Mouse (Mus musculus) stomach, embryonic 14.5 days (tissue): ENCODE results near the gene Trmt5. TPM values are rescaled to one million over a fixed set of nuclear protein-coding genes. Genes with fewer than 3 reads are reported as not detected.

ENCODE experiments used
- ATAC-seq: fragments of 200-750 bp; cut with Nextera tagmentation; 2 replicates; pipeline ENCODE4 v1.8.0; 2017; ENCODE audit warnings: low read depth, moderate TSS enrichment; ENCODE audit not compliant: insufficient number of reproducible peaks, insufficient read depth, low FRiP score
- H3K27ac ChIP-seq: fragments of 300-500 bp; sonication (generic); 2 replicates; pipeline ENCODE4 v1.5.1; 2014; ENCODE audit warnings: mild to moderate bottlenecking, low read length, moderate library complexity, mixed read lengths
- H3K27me3 ChIP-seq: fragments of 300-500 bp; sonication (generic); 2 replicates; pipeline ENCODE4 v1.6.1; 2014; ENCODE audit warnings: low read length, control low read depth, mixed read lengths; ENCODE audit not compliant: control insufficient read depth, insufficient read depth
- H3K36me3 ChIP-seq: fragments of 300-500 bp; sonication (generic); 2 replicates; pipeline ENCODE4 v1.6.1; 2014; ENCODE audit warnings: mild to moderate bottlenecking, control low read depth, low read length, moderate library complexity, mixed read lengths; ENCODE audit not compliant: control insufficient read depth, insufficient read depth
- H3K4me1 ChIP-seq: fragments of 300-500 bp; sonication (generic); 2 replicates; pipeline ENCODE4 v1.6.1; 2014; ENCODE audit warnings: low read length, control low read depth, mixed read lengths; ENCODE audit not compliant: control insufficient read depth, insufficient read depth
- H3K4me2 ChIP-seq: fragments of 300-500 bp; sonication (generic); replicated peaks from 2 replicates; pipeline ENCODE4 v1.6.1; 2014; ENCODE audit warnings: low read depth, low read length, control low read depth
- H3K4me3 ChIP-seq: fragments of 300-500 bp; sonication (generic); 2 replicates; pipeline ENCODE4 v1.5.1; 2014; ENCODE audit warnings: low read depth, low read length, control low read depth
- H3K9ac ChIP-seq: fragments of 300-500 bp; sonication (generic); replicated peaks from 2 replicates; pipeline ENCODE4 v1.6.1; 2014; ENCODE audit warnings: low read depth, mild to moderate bottlenecking, control low read depth, low read length, moderate library complexity, mixed read lengths
- H3K9me3 ChIP-seq: fragments of 300-500 bp; sonication (generic); 2 replicates; pipeline ENCODE4 v1.6.1; 2016; ENCODE audit warnings: low read depth, low read length, control low read depth; ENCODE audit not compliant: control insufficient read depth
- WGBS: fragments of 180-500 bp; shearing (Covaris S2); extraction: QIAGEN DNeasy Blood & Tissue Kit; methylation state at CpG from one replicate; pipeline ENCODE4 v1.1.7; 2014; 5-methylcytosine and 5-hydroxymethylcytosine counted together
- polyA plus RNA-seq: library from polyadenylated mRNA; unstranded; fragments of >200 nt; fragmentation: Nextera tagmentation; extraction: Ambion mirVana; gene quantifications from 2 replicates; pipeline ENCODE4 v1.2.1, GENCODE M21; 2014

Gene Trmt5
- polyA plus RNA-seq, 1 experiment from 2014 or later, result 19.4 TPM

- 0 out of 2 replicates have a peak, but pooled peaks cover 2% of the 10 kb centered on the region for H3K4me1 ChIP-seq
- H3K4me2 ChIP-seq, result no peak overlapping the region
- no peaks in the 10 kb centered on the region for H3K9me3 ChIP-seq
- 70% methylated on average over 1 of the region's 1 CpGs for WGBS
- no peak overlapping the region for H3K9ac ChIP-seq
- no peak for ATAC-seq
- H3K4me3 ChIP-seq, result no peak overlapping the region
- no peak overlapping the region for H3K27ac ChIP-seq
- H3K36me3 ChIP-seq, result no peaks in the 10 kb centered on the region
- H3K27me3 ChIP-seq, result no peaks in the 10 kb centered on the region
Measured at GRCm38 (mm10) chr12:73266597-73266996, 19.9 kb downstream of the Trmt5 start.

GRCm38 (mm10) chr12:73265381-73265978 is 21.0 kb downstream of the Trmt5 start:
- no peak overlapping the region for H3K4me3 ChIP-seq
- 0 out of 2 replicates have a peak, but pooled peaks cover 2% of the 10 kb centered on the region for H3K4me1 ChIP-seq
- no peaks in the 10 kb centered on the region for H3K36me3 ChIP-seq
- H3K27ac ChIP-seq, result no peak overlapping the region
- no peaks in the 10 kb centered on the region for H3K9me3 ChIP-seq
- no peak for ATAC-seq
- H3K9ac ChIP-seq, result no peak overlapping the region
- WGBS, result 73% methylated on average over 3 of the region's 3 CpGs
- H3K27me3 ChIP-seq, result no peaks in the 10 kb centered on the region
- no peak overlapping the region for H3K4me2 ChIP-seq

- H3K4me3 ChIP-seq, result no peak overlapping the region
- WGBS, result 94% methylated on average over 1 of the region's 1 CpGs
Measured at GRCm38 (mm10) chr12:73260339-73260738, 26.2 kb downstream of the Trmt5 start.

GRCm38 (mm10) chr12:73259269-73259668 is 27.2 kb downstream of the Trmt5 start:
- no peaks in the 10 kb centered on the region for H3K27me3 ChIP-seq
- no peak overlapping the region for H3K4me2 ChIP-seq
- no peak overlapping the region for H3K27ac ChIP-seq
- no peak overlapping the region for H3K9ac ChIP-seq
- no peak overlapping the region for H3K4me3 ChIP-seq
- no peaks in the 10 kb centered on the region for H3K36me3 ChIP-seq
- no peaks in the 10 kb centered on the region for H3K4me1 ChIP-seq
- WGBS, result 93% methylated on average over 6 of the region's 6 CpGs
- H3K9me3 ChIP-seq, result no peaks in the 10 kb centered on the region
- no peak for ATAC-seq

More at GRCm38 (mm10) chr12:73260339-73260738, 26.2 kb downstream of the Trmt5 start:
- Histone ChIP-seq H3K9me3 (no peaks in the 10 kb centered on the region), H3K27ac (no peak overlapping the region), H3K9ac (no peak overlapping the region), H3K27me3 (no peaks in the 10 kb centered on the region), H3K4me2 (no peak overlapping the region), H3K36me3 (no peaks in the 10 kb centered on the region), H3K4me1 (no peaks in the 10 kb centered on the region)
- ATAC-seq, result no peak

GRCm38 (mm10) chr12:73255006-73255405 is 31.5 kb downstream of the Trmt5 start:
- H3K27ac ChIP-seq, result no peak overlapping the region
- H3K9me3 ChIP-seq, result no peaks in the 10 kb centered on the region
- 70% methylated on average over 2 of the region's 2 CpGs for whole genome bisulfite sequencing
- H3K4me2 ChIP-seq, result no peak overlapping the region
- H3K4me3 ChIP-seq, result no peak overlapping the region
- no peaks in the 10 kb centered on the region for H3K27me3 ChIP-seq
- H3K9ac ChIP-seq, result no peak overlapping the region
- ATAC-seq, result no peak
- H3K4me1 ChIP-seq, result no peaks in the 10 kb centered on the region
- no peaks in the 10 kb centered on the region for H3K36me3 ChIP-seq

GRCm38 (mm10) chr12:73245687-73246086 is 40.8 kb downstream of the Trmt5 start:
- Histone ChIP-seq H3K4me2 (no peak overlapping the region), H3K4me3 (no peak overlapping the region), H3K36me3 (no peaks in the 10 kb centered on the region), H3K27me3 (no peaks in the 10 kb centered on the region), H3K9ac (no peak overlapping the region), H3K27ac (no peak overlapping the region), H3K4me1 (no peaks in the 10 kb centered on the region), H3K9me3 (no peaks in the 10 kb centered on the region)
- WGBS, result 57% methylated on average over 5 of the region's 5 CpGs
- no peak for ATAC-seq

- no peak overlapping the region for H3K4me3 ChIP-seq
- no peak for ATAC-seq
- H3K9me3 ChIP-seq, result no peaks in the 10 kb centered on the region
- H3K4me2 ChIP-seq, result no peak overlapping the region
- H3K9ac ChIP-seq, result no peak overlapping the region
- no peaks in the 10 kb centered on the region for H3K4me1 ChIP-seq
- 61% methylated on average over 10 of the region's 10 CpGs for WGBS
- no peaks in the 10 kb centered on the region for H3K36me3 ChIP-seq
- no peaks in the 10 kb centered on the region for H3K27me3 ChIP-seq
- no peak overlapping the region; the same call in 1 of the 2 replicates for H3K27ac ChIP-seq
Measured at GRCm38 (mm10) chr12:73241960-73242359, 44.5 kb downstream of the Trmt5 start.

- no peak overlapping the region for H3K9ac ChIP-seq
- H3K4me3 ChIP-seq, result no peak overlapping the region
- no peaks in the 10 kb centered on the region for H3K4me1 ChIP-seq
- WGBS, result 69% methylated on average over 2 of the region's 2 CpGs
- no peak overlapping the region for H3K27ac ChIP-seq
- H3K4me2 ChIP-seq, result no peak overlapping the region
- 0 out of 2 replicates have a peak, but pooled peaks cover 2% of the 10 kb centered on the region for H3K36me3 ChIP-seq
- H3K27me3 ChIP-seq, result no peaks in the 10 kb centered on the region
- no peak for ATAC-seq
- H3K9me3 ChIP-seq, result no peaks in the 10 kb centered on the region
Measured at GRCm38 (mm10) chr12:73232586-73232985, 53.9 kb downstream of the Trmt5 start.

GRCm38 (mm10) chr12:73231552-73231951 is 55.0 kb downstream of the Trmt5 start:
- Histone ChIP-seq H3K4me1 (no peaks in the 10 kb centered on the region), H3K4me2 (no peak overlapping the region), H3K27me3 (no peaks in the 10 kb centered on the region), H3K9me3 (no peaks in the 10 kb centered on the region), H3K36me3 (0 out of 2 replicates have a peak, but pooled peaks cover 2% of the 10 kb centered on the region), H3K27ac (no peak overlapping the region), H3K9ac (no peak overlapping the region), H3K4me3 (no peak overlapping the region)
- ATAC-seq, result no peak
